Mouse (Mus musculus): Measurements from ENCODE around the gene Enoph1. TPM values are rescaled to one million over a fixed set of nuclear protein-coding genes. Genes with fewer than 3 reads are reported as not detected.

Enoph1 gene
- total RNA-seq, 2 experiments from 2014 or later, result 6.7 to 9.0 TPM

GRCm38 (mm10) chr5:100024403-100024802 is 15.4 kb upstream of the Enoph1 start:
- intact Hi-C loops (cut with DNase I), result no loop called here
- Histone ChIP-seq H3K4me3 (no peak overlapping the region), H3K27ac (no peak overlapping the region)
- TF ChIP-seq CTCF (IDR thresholded peaks at IDR 0.05), result no peak
- no peak for DNase-seq

DNA sequence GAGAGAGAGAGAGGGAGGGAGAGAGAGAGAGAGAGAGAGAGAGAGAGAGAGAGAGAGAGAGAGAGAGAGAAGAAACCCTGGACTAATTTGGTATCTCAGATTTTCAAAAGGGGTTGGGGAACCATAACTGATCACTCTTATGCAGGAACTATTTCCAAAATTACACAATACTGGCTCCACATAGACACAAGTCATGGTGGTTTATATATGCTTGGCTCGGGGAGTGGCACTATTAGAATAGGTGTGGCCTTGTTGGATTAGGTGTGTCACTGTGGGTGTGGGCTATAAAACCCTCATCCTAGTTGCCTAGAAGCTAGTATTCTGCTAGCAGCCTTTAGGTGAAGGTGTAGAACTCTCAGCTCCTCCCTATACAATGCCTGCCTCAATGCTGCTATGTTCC is 14.9 kb upstream of the Enoph1 start:
- DNase-seq, result no peak
- intact Hi-C loops (cut with DNase I), result no loop called here
- H3K27ac ChIP-seq, result no peak overlapping the region
- TF ChIP-seq CTCF (IDR thresholded peaks at IDR 0.05), result no peak
- no peak overlapping the region for H3K4me3 ChIP-seq

- TF ChIP-seq CTCF (IDR thresholded peaks at IDR 0.05), result no peak
- H3K27ac ChIP-seq, result no peak overlapping the region
- no peak for DNase-seq
- intact Hi-C loops (cut with DNase I), result loop anchor here (10.0 kb wide), 2 partner anchors 125 to 385 kb away; partner anchors contain the start of genes Sec31a and Vamp9
- H3K4me3 ChIP-seq, result no peak overlapping the region
Observed at GRCm38 (mm10) chr5:100030069-100030468, 9.7 kb upstream of the Enoph1 start.

DNA sequence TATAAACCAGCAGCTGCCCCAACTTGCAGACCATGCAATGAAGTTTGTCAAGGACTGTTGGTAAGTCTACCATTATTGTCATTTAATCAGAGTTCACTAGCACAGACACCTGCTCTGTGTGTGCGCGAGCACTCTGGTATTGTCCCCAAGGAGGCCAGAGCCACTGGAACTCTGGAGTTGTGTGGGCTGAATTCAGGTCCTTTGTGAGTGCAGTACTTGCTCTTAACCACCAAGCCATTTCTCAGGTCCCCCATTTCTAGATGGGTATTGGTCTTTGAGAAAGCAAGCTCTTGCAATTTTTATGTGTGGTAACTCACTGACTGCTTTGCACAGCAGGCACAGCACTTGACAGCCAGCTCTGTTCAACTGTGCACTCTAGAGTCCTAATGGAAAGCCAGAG is 7.7 kb upstream of the Enoph1 start:
- H3K27ac ChIP-seq, result no peak overlapping the region
- H3K4me3 ChIP-seq, result no peak overlapping the region
- TF ChIP-seq CTCF (IDR thresholded peaks at IDR 0.05), result no peak
- DNase-seq, result no peak
- intact Hi-C loops (cut with DNase I), result loop anchor here (10.0 kb wide), 2 partner anchors 127 to 383 kb away; partner anchors contain the start of genes Sec31a and Vamp9

DNA sequence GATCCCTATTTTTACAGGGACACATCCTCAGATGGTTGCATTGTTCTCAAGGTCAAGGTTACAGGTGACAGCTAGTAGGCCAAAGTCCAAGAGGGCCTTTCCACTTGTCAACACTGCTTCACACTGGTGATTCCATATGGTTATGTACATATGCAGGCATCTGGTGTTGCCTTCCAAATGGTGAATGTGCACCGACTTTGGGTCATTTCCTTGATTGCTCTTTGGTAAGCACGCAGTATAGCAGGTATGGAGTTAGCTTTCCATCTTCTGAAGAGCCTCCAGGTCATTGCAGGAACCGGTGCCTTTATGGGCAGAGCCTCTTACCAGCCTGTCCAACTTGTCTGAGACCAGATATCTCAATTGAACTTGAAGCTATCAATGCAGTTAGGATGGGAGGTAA is 7.1 kb upstream of the Enoph1 start:
- no peak for DNase-seq
- no peak overlapping the region for H3K27ac ChIP-seq
- no peak overlapping the region for H3K4me3 ChIP-seq
- intact Hi-C loops (cut with DNase I), result loop anchor here (10.0 kb wide), 2 partner anchors 128 to 382 kb away; partner anchors contain the start of genes Sec31a and Vamp9
- no peak for TF ChIP-seq CTCF (IDR thresholded peaks at IDR 0.05)

DNA sequence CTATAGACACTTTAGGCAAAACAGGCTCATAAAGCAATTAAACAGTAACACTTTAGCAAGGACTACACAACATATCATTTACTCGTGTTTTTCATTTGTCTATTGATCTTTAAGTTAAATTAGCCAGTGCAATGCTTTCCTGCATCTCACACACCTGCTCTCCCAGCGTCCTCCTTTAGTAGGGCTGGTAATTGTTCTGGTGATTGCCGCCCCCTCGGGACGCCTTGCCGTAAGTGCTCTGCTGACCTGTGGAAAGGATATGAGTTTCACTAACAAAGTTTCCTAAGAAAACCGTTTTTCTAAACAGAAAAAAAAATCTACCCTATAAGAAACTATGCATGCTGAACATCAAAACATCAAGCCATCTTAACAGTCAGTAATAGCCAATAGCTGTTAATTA is 3.8 kb upstream of the Enoph1 start:
- Histone ChIP-seq H3K4me3 (peak overlapping the region; percentile 93), H3K27ac (no peak overlapping the region)
- intact Hi-C loops (cut with DNase I), result loop anchor here (10.0 kb wide), 2 partner anchors 131 to 379 kb away; partner anchors contain the start of genes Sec31a and Vamp9
- DNase-seq, result no peak
- TF ChIP-seq CTCF (IDR thresholded peaks at IDR 0.05), result peak; percentile 37

GRCm38 (mm10) chr5:100036681-100037080 is 3.1 kb upstream of the Enoph1 start:
- peak overlapping the region; percentile 93 for H3K4me3 ChIP-seq
- intact Hi-C loops (cut with DNase I), result loop anchor here (10.0 kb wide), 2 partner anchors 132 to 378 kb away; partner anchors contain the start of genes Sec31a and Vamp9
- no peak for TF ChIP-seq CTCF (IDR thresholded peaks at IDR 0.05)
- H3K27ac ChIP-seq, result peak overlapping the region; percentile 99; the same call in 1 of the 2 replicates
- no peak for DNase-seq

DNA sequence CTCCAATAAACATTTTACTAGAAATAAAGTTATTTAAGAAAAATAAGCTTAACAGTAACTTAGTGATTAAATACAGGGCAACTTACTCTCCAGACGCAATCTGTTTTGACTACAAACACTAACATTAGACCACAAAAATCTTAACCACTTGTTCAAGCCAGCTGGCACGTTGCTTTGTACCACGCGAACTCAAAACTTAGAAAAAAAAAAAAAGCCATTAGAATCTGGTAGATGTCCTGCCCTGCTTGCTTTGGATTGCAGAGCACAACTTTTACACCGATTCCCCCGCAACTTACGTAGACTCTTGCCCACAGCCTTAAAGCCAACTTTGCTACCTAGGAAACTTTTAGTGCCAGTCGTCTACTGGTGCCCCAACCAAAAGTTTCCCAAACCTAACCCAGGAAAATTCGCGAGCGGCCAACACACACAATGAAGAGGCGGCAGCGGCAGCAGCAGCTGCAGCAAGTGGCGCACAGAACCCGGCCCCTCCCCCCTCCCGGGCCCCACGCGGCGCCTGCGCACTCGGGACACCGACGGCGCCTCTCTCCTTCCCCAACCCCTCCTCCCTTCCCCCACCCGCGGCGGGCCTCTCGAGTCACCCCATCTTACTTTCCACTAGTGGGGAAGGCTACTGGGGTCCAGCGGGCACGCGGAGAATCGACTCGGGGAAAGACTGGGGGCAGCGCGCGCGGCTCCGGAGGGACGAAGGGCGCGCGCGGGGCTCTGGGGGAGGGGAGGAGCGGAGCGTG is 1.6 kb upstream of the Enoph1 start:
- intact Hi-C loops (cut with DNase I), result loop anchor here (1.0 to 10.0 kb wide), 3 partner anchors 60 to 377 kb away; partner anchors contain the start of genes Hnrnpd, Sec31a and Vamp9
- DNase-seq, result peak; percentile 95
- TF ChIP-seq CTCF (IDR thresholded peaks at IDR 0.05), result no peak
- peak overlapping the region; percentile 93 for H3K4me3 ChIP-seq
- peak overlapping the region; percentile 99 for H3K27ac ChIP-seq

GRCm38 (mm10) chr5:100038714-100039601 is 827 bp upstream of the Enoph1 start:
- no peak; the same call in 1 of the 2 replicates for TF ChIP-seq CTCF (IDR thresholded peaks at IDR 0.05)
- H3K4me3 ChIP-seq, result peak overlapping the region; percentile 93
- intact Hi-C loops (cut with DNase I), result loop anchor here (1.0 to 10.0 kb wide), 3 partner anchors 61 to 376 kb away; partner anchors contain the start of genes Hnrnpd, Sec31a and Vamp9
- H3K27ac ChIP-seq, result peak overlapping the region; percentile 99
- peak; percentile 98 for DNase-seq

DNA sequence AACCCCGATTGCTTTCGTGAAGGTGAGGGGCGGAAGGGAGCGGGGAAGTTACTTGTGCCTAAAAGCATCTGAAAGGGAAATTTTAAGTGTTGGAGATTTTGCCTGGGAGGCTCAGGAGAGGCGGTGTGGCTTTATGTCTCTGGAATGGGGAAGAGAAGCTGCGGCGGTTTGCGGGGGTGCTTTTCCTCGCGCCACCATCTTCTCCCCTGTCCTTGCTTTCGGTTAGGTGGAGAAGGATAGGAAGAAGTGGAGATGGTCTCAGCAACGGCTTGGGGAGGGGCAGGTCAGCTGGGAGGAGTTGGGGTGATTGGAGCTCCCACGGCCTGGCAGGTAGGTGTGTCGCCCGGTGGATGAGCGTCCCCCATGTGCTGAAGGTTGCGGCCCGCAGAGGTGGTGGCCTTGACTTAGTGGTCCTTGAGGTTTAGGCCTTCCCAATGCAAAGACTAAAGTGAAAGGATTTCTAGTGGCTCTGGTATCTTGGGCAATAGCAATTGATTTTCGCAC is 548 bp downstream of the Enoph1 start:
- intact Hi-C loops (cut with DNase I), result no loop called here
- TF ChIP-seq CTCF (IDR thresholded peaks at IDR 0.05), result no peak
- Histone ChIP-seq H3K4me3 (peak overlapping the region; percentile 93), H3K27ac (peak overlapping the region; percentile 99)
- no peak for DNase-seq

GRCm38 (mm10) chr5:100041272-100041671 is 1.5 kb downstream of the Enoph1 start:
- intact Hi-C loops (cut with DNase I), result no loop called here
- no peak for TF ChIP-seq CTCF (IDR thresholded peaks at IDR 0.05)
- DNase-seq, result no peak
- no peak overlapping the region for H3K4me3 ChIP-seq
- H3K27ac ChIP-seq, result no peak overlapping the region

- TF ChIP-seq CTCF (IDR thresholded peaks at IDR 0.05), result no peak
- intact Hi-C loops (cut with DNase I), result no loop called here
- Histone ChIP-seq H3K4me3 (no peak overlapping the region), H3K27ac (no peak overlapping the region)
- DNase-seq, result no peak
Observed at GRCm38 (mm10) chr5:100042467-100042866, 2.7 kb downstream of the Enoph1 start.

Measured in gastrocnemius, adult 2 months (tissue).